ENCODE assay signal across 23 mouse cellular contexts in genomic region chr6:4816856-4817255, GRCm38 (mm10).
A peak's percentile ranks its signal among the peaks of the same experiment; 100 is the strongest.
DNase-seq lines count a peak whose midpoint lies in the region; ATAC-seq lines count a peak whose summit lies in the region.
"Had no signal": no experiment of that assay in that cellular context is flagged by ENCODE, and none has a peak within 500 bp of the region (broad histone marks: within the 10 kb centered on the region; RNA-seq: fewer than 3 reads in every experiment).

No protein-coding gene starts in this region.

- no peaks in the 10 kb centered on the region for H3K36me3 ChIP-seq in midbrain, embryonic 11.5 days (ENCODE audit: control insufficient read depth, insufficient read depth, low read length)
- H3K36me3 ChIP-seq in midbrain, embryonic 15.5 days (replicated peaks), result no peaks in the 10 kb centered on the region
- no peaks in the 10 kb centered on the region for H3K36me3 ChIP-seq in embryonic facial prominence, embryonic 10.5 days (replicated peaks)
- H3K36me3 ChIP-seq: embryonic facial prominence, embryonic 12.5 days; forebrain, embryonic 15.5 days; G1E had no signal

- no peaks in the 10 kb centered on the region for H3K27me3 ChIP-seq in midbrain, embryonic 11.5 days (ENCODE audit: control insufficient read depth, insufficient read depth, low read length)
- no peaks in the 10 kb centered on the region for H3K27me3 ChIP-seq in midbrain, embryonic 15.5 days (replicated peaks)
- H3K27me3 ChIP-seq in embryonic facial prominence, embryonic 10.5 days (replicated peaks; ENCODE audit: low read depth, poor library complexity, severe bottlenecking), result no peaks in the 10 kb centered on the region
- H3K27me3 ChIP-seq: embryonic facial prominence, embryonic 12.5 days; forebrain, embryonic 13.5 days; forebrain, embryonic 15.5 days had no signal

- no peaks in the 10 kb centered on the region for H3K4me1 ChIP-seq in midbrain, embryonic 11.5 days (ENCODE audit: control insufficient read depth, insufficient read depth, low read length)
- H3K4me1 ChIP-seq in midbrain, embryonic 15.5 days, result no peaks in the 10 kb centered on the region
- peaks cover 14% of the 10 kb centered on the region for H3K4me1 ChIP-seq in embryonic facial prominence, embryonic 10.5 days
- H3K4me1 ChIP-seq: forebrain, embryonic 13.5 days; forebrain, embryonic 15.5 days had no signal

- no peak for DNase-seq in midbrain, embryonic 11.5 days (ENCODE audit: low spot score, missing footprints)
- DNase-seq in ES-CJ7 (ENCODE audit: low read depth, low spot score) (peak; percentile 45), R1 (ENCODE audit: low read depth, low spot score) (peak; percentile 63)
- no peak for DNase-seq in embryonic facial prominence, embryonic 10.5 days (ENCODE audit: low spot score)
- no peak for DNase-seq in lung, adult 18-20 months
- DNase-seq in heart, postnatal 4 days, result no peak
- DNase-seq: adrenal gland, postnatal 10 days; adrenal gland, postnatal 25 days; cerebellum, adult 11 months; cerebellum, adult 18-20 months; cerebellum, adult 8-10 months; cerebellum, adult 9-11 months; cerebellum, postnatal 14 days; cerebellum, postnatal 36 days; embryo, embryonic 11 days; forebrain, postnatal 0 days had no signal

- H3K27ac ChIP-seq in midbrain, embryonic 11.5 days (ENCODE audit: low read depth, low read length), result no peak overlapping the region
- no peak overlapping the region for H3K27ac ChIP-seq in midbrain, embryonic 15.5 days
- H3K27ac ChIP-seq in embryonic facial prominence, embryonic 10.5 days (replicated peaks), result 0 out of 2 replicates have a peak overlapping the region, but pooled peaks have one; percentile 2
- H3K27ac ChIP-seq: embryonic facial prominence, embryonic 12.5 days; forebrain, embryonic 13.5 days; forebrain, embryonic 15.5 days had no signal

- ATAC-seq in midbrain, embryonic 11.5 days (ENCODE audit: low FRiP score), result peak; percentile 40; the same call in 1 of the 2 replicates
- no peak for ATAC-seq in midbrain, embryonic 15.5 days (replicated peaks)
- ATAC-seq: activated CD4-positive, CD25-positive, alpha-beta regulatory T cell, adult 4 months; forebrain, embryonic 13.5 days; forebrain, embryonic 15.5 days; forebrain, postnatal 0 days; Patski had no signal

- H3K9me3 ChIP-seq in midbrain, embryonic 11.5 days (ENCODE audit: control insufficient read depth, low read length), result no peaks in the 10 kb centered on the region
- no peaks in the 10 kb centered on the region for H3K9me3 ChIP-seq in midbrain, embryonic 15.5 days
- H3K9me3 ChIP-seq in embryonic facial prominence, embryonic 10.5 days, result no peaks in the 10 kb centered on the region
- H3K9me3 ChIP-seq: embryonic facial prominence, embryonic 12.5 days; forebrain, embryonic 13.5 days; forebrain, embryonic 15.5 days; G1E had no signal

- no peak overlapping the region for H3K9ac ChIP-seq in midbrain, embryonic 11.5 days (ENCODE audit: low read length)
- H3K9ac ChIP-seq in midbrain, embryonic 15.5 days, result no peak overlapping the region
- H3K9ac ChIP-seq: embryonic facial prominence, embryonic 12.5 days; forebrain, embryonic 13.5 days; forebrain, embryonic 15.5 days; forebrain, postnatal 0 days had no signal

- no peak overlapping the region for H3K4me3 ChIP-seq in midbrain, embryonic 11.5 days (ENCODE audit: low read depth, low read length)
- no peak overlapping the region for H3K4me3 ChIP-seq in midbrain, embryonic 15.5 days
- no peak overlapping the region for H3K4me3 ChIP-seq in embryonic facial prominence, embryonic 10.5 days
- H3K4me3 ChIP-seq: embryonic facial prominence, embryonic 12.5 days; forebrain, embryonic 13.5 days; forebrain, embryonic 15.5 days had no signal

- no peak overlapping the region for H3K4me2 ChIP-seq in midbrain, embryonic 11.5 days
- no peak overlapping the region for H3K4me2 ChIP-seq in midbrain, embryonic 15.5 days
- H3K4me2 ChIP-seq: embryonic facial prominence, embryonic 12.5 days; forebrain, embryonic 13.5 days; forebrain, embryonic 15.5 days had no signal

- WGBS in midbrain, embryonic 11.5 days, result 70% methylated on average over 3 of the region's 3 CpGs
- 80% methylated on average over 3 of the region's 3 CpGs for WGBS in midbrain, embryonic 15.5 days
- 74% methylated on average over 3 of the region's 3 CpGs for WGBS in embryonic facial prominence, embryonic 10.5 days

Comparison
In these comparisons a context has a peak if more than half of its experiments do, and no peak if none do; other contexts are left out.
1. DNase-seq: peak in ES-CJ7 (single experiment) and R1 (single experiment); none in midbrain, embryonic 11.5 days (single experiment), embryonic facial prominence, embryonic 10.5 days (single experiment), lung, adult 18-20 months (0 of 2) and heart, postnatal 4 days (single experiment).